In genomic region chr11:102555400-102556030, GRCm38 (mm10) we compare ENCODE assay signal across 8 mouse cellular contexts. TPM values are rescaled to one million over a fixed set of nuclear protein-coding genes. Genes with fewer than 3 reads are reported as not detected.
DNase-seq lines count a peak whose midpoint lies in the region; ATAC-seq and TF ChIP-seq lines count a peak whose summit lies in the region.

No protein-coding gene starts in this region.

- peaks cover 10% of the 10 kb centered on the region; the same call in 1 of the 2 replicates for H3K4me1 ChIP-seq in lung, embryonic 14.5 days (ENCODE audit: insufficient read depth)
- H3K4me1 ChIP-seq in forebrain, embryonic 14.5 days (ENCODE audit: control insufficient read depth, insufficient read depth, low read length), result peaks cover 16% of the 10 kb centered on the region
- H3K4me1 ChIP-seq in small intestine, adult 2 months (ENCODE audit: control insufficient read depth, insufficient read depth, insufficient read length, low read length), result peaks cover 6% of the 10 kb centered on the region; the same call in 1 of the 2 replicates

- no peaks in the 10 kb centered on the region for H3K36me3 ChIP-seq in lung, embryonic 14.5 days (ENCODE audit: insufficient read depth)
- no peaks in the 10 kb centered on the region for H3K36me3 ChIP-seq in forebrain, embryonic 14.5 days (ENCODE audit: control insufficient read depth, insufficient read depth, low read length)
- no peaks in the 10 kb centered on the region; the same call in 1 of the 2 replicates for H3K36me3 ChIP-seq in small intestine, adult 2 months (ENCODE audit: control insufficient read depth, insufficient read depth, low read length)

- H3K9ac ChIP-seq in lung, embryonic 14.5 days, result peak overlapping the region; percentile 98
- H3K9ac ChIP-seq in forebrain, embryonic 14.5 days (ENCODE audit: low read length), result peak overlapping the region; percentile 93

- H3K4me2 ChIP-seq in lung, embryonic 14.5 days, result peak overlapping the region; percentile 90
- H3K4me2 ChIP-seq in forebrain, embryonic 14.5 days (ENCODE audit: low read length), result peak overlapping the region; percentile 80

- ATAC-seq in lung, embryonic 14.5 days (ENCODE audit: insufficient read depth), result peak; percentile 39
- peak; percentile 68 for ATAC-seq in forebrain, embryonic 14.5 days

- peak; percentile 55 for DNase-seq in adrenal gland, postnatal 14 days
- no peak for DNase-seq in adrenal gland, adult (ENCODE audit: inconsistent age in 2 of 2, low spot score in 1 of 2)
- peak; percentile 27 for DNase-seq in lung, embryonic 14.5 days
- DNase-seq in lung, postnatal 4 days, result no peak
- no peak for DNase-seq in forebrain, embryonic 14.5 days (ENCODE audit: low spot score)
- DNase-seq in liver, result peak; percentile 56
- no peak for DNase-seq in urinary bladder, adult 2 months (ENCODE audit: low spot score)

- no peaks in the 10 kb centered on the region for H3K27me3 ChIP-seq in lung, embryonic 14.5 days (ENCODE audit: insufficient read depth, low read length)
- H3K27me3 ChIP-seq in forebrain, embryonic 14.5 days (replicated peaks; ENCODE audit: control insufficient read depth, insufficient read depth, low read length), result no peaks in the 10 kb centered on the region
- no peaks in the 10 kb centered on the region for H3K27me3 ChIP-seq in small intestine, adult 2 months (ENCODE audit: control insufficient read depth, insufficient read depth, low read length)

- no peak for TF ChIP-seq POLR2A in small intestine, adult 2 months (IDR thresholded peaks at IDR 0.05; ENCODE audit: low read depth, low read length)

- under 1% methylated on average over 37 of the region's 39 CpGs for WGBS in lung, embryonic 14.5 days
- WGBS in forebrain, embryonic 14.5 days, result under 1% methylated on average over 38 of the region's 39 CpGs
- under 1% methylated on average over 38 of the region's 39 CpGs for WGBS in small intestine, adult 2 months

- no peaks in the 10 kb centered on the region for H3K9me3 ChIP-seq in lung, embryonic 14.5 days (ENCODE audit: low read depth, low read length)
- H3K9me3 ChIP-seq in forebrain, embryonic 14.5 days (replicated peaks; ENCODE audit: control insufficient read depth, low read length), result no peaks in the 10 kb centered on the region

- TF ChIP-seq CTCF in lung, embryonic 14.5 days (IDR thresholded peaks at IDR 0.05; ENCODE audit: low read depth), result no peak
- no peak for TF ChIP-seq CTCF in small intestine, adult 2 months (IDR thresholded peaks at IDR 0.05; ENCODE audit: extremely low read depth, insufficient read length, insufficient replicate concordance, low read depth, low read length)

- H3K4me3 ChIP-seq in lung, embryonic 14.5 days (ENCODE audit: low read depth, low read length), result peak overlapping the region; percentile 98
- peak overlapping the region; percentile 87 for H3K4me3 ChIP-seq in forebrain, embryonic 14.5 days (ENCODE audit: low read depth, low read length)
- H3K4me3 ChIP-seq in small intestine, adult 2 months (ENCODE audit: low read depth, low read length), result peak overlapping the region; percentile 96

- H3K27ac ChIP-seq in lung, embryonic 14.5 days (ENCODE audit: low read depth), result peak overlapping the region; percentile 94
- peak overlapping the region; percentile 90 for H3K27ac ChIP-seq in forebrain, embryonic 14.5 days (ENCODE audit: low read depth, low read length)
- peak overlapping the region; percentile 62 for H3K27ac ChIP-seq in small intestine, adult 2 months (ENCODE audit: insufficient read depth, low read depth, low read length)

RNA-seq across cellular contexts. Expression of gene Gpatch8, which starts 0.7 kb away (rescaled TPM):
- 29.7 and 29.9 TPM in 2 replicates for total RNA-seq in adrenal gland, postnatal 14 days (2021)
- 47.0 and 49.4 TPM in 2 replicates for polyA plus RNA-seq in lung, embryonic 14.5 days (2014; fragmentation: Nextera tagmentation; extraction: Ambion mirVana)
- 32.6 and 47.7 TPM in 2 replicates for polyA plus RNA-seq in forebrain, embryonic 14.5 days (2014; fragmentation: Nextera tagmentation; extraction: Ambion mirVana)
- polyA plus RNA-seq in small intestine, adult 2 months (2012; rRNA removed), result 8.2 and 26.3 TPM in 2 replicates
- 17.5 and 23.9 TPM in 2 replicates for polyA plus RNA-seq in urinary bladder, adult 2 months (2012; rRNA removed)

RNA-seq across cellular contexts. Expression of gene Gm11627, which starts 23.7 kb away (rescaled TPM):
- 0.44 and 0.60 TPM in 2 replicates for total RNA-seq in adrenal gland, postnatal 14 days (2021)
- 14.3 and 15.3 TPM in 2 replicates for polyA plus RNA-seq in lung, embryonic 14.5 days (2014; fragmentation: Nextera tagmentation; extraction: Ambion mirVana)
- polyA plus RNA-seq in forebrain, embryonic 14.5 days (2014; fragmentation: Nextera tagmentation; extraction: Ambion mirVana), result 6.8 and 9.8 TPM in 2 replicates
- 0.42 and 0.51 TPM in 2 replicates for polyA plus RNA-seq in small intestine, adult 2 months (2012; rRNA removed)
- polyA plus RNA-seq in urinary bladder, adult 2 months (2012; rRNA removed), result 53.0 and 56.5 TPM in 2 replicates

RNA-seq across cellular contexts. Expression of gene Fzd2, which starts 48.7 kb away (rescaled TPM):
- 4.0 and 4.4 TPM in 2 replicates for total RNA-seq in adrenal gland, postnatal 14 days (2021)
- 40.0 and 42.9 TPM in 2 replicates for polyA plus RNA-seq in lung, embryonic 14.5 days (2014; fragmentation: Nextera tagmentation; extraction: Ambion mirVana)
- 18.6 and 19.2 TPM in 2 replicates for polyA plus RNA-seq in forebrain, embryonic 14.5 days (2014; fragmentation: Nextera tagmentation; extraction: Ambion mirVana)
- polyA plus RNA-seq in small intestine, adult 2 months (2012; rRNA removed), result 9.0 and 12.4 TPM in 2 replicates
- polyA plus RNA-seq in urinary bladder, adult 2 months (2012; rRNA removed), result 53.7 and 54.9 TPM in 2 replicates

Comparison
In these comparisons a context has a peak if more than half of its experiments do, and no peak if none do; other contexts are left out.
1. DNase-seq: peak in adrenal gland, postnatal 14 days (single experiment), lung, embryonic 14.5 days (single experiment) and liver (single experiment); none in adrenal gland, adult (0 of 2), lung, postnatal 4 days (0 of 2), forebrain, embryonic 14.5 days (single experiment) and urinary bladder, adult 2 months (single experiment).
2. Peak in every context shown above with its lines, with median percentiles within 50 percentile points of each other: H3K27ac ChIP-seq and H3K4me3 ChIP-seq.